Mouse (Mus musculus) layer of hippocampus, postnatal 14 days (tissue): ENCODE measurements around the gene Klf15. TPM values are rescaled to one million over a fixed set of nuclear protein-coding genes. Genes with fewer than 3 reads are reported as not detected.
A peak's percentile ranks its signal among the peaks of the same experiment; 100 is the strongest.

ENCODE experiments used
- DNase-seq, 2 experiments: peaks; one replicate each; pipeline ENCODE4 v3.0.0; 2021 to 2022; ENCODE audit warnings: low spot score in 2 of 2, mixed read lengths in 1 of 2
- total RNA-seq, 2 experiments: library from RNA; stranded (reverse); gene quantifications; 2 replicates each; pipeline ENCODE4 v1.2.3; 2021

The Klf15 gene
- total RNA-seq, 2 experiments from 2014 or later = 25.5 to 28.5 TPM

DNA sequence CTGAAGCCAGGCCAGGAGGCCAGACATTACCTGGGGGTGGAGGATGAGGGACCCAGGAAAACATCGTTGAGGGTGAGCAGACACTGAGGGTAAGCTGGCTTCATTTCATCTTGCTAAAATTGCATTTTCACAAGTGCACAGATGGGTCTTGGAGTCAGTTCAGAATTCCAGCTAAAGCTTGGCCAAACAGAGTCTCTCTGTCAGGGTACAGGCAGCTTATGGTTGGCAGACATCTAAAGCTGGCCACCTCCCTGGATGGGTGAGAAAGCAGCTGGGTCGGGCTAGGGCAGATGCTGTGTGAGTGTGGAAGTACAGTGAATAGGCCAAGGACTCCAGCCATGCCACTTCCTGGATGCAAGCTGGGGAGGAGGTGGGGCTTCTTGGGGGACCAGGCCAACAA, 28.6 kb downstream of the Klf15 start:
- peak; percentile 41 to 73 for DNase-seq

GRCm38 (mm10) chr6:90491956-90492744, 29.8 kb downstream of the Klf15 start:
- DNase-seq = no peak

- no peak for DNase-seq
Observed at GRCm38 (mm10) chr6:90494155-90494554, 31.8 kb downstream of the Klf15 start.

DNA sequence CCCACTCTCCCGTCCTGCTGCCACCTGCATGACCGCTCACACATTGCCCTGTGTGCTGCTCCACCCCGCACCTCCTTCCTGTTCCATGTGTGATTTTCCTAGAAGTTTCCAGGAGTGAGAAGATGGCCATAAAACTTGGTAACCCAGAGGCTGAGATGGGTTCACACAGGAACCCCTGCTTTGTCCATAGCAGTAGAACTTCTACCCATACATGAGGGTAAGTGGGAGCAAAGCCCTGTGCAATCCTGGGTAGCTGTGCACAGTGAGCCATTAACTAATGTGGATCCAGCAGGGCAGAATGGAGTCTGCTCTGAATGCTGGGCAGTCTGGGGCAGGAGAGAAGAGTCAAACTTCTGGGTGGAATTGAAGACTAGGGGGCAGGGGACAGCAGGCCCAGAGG, 32.2 kb downstream of the Klf15 start:
- no peak for DNase-seq

GRCm38 (mm10) chr6:90495282-90495912, 33.0 kb downstream of the Klf15 start:
- peak; percentile 24 to 36 for DNase-seq

GRCm38 (mm10) chr6:90496217-90496616, 33.8 kb downstream of the Klf15 start:
- DNase-seq = no peak

GRCm38 (mm10) chr6:90499509-90499908, 37.1 kb downstream of the Klf15 start:
- DNase-seq = no peak

- DNase-seq = no peak
Observed at GRCm38 (mm10) chr6:90501222-90501940, 39.0 kb downstream of the Klf15 start.

GRCm38 (mm10) chr6:90505906-90506305, 43.5 kb downstream of the Klf15 start:
- no peak for DNase-seq

DNA sequence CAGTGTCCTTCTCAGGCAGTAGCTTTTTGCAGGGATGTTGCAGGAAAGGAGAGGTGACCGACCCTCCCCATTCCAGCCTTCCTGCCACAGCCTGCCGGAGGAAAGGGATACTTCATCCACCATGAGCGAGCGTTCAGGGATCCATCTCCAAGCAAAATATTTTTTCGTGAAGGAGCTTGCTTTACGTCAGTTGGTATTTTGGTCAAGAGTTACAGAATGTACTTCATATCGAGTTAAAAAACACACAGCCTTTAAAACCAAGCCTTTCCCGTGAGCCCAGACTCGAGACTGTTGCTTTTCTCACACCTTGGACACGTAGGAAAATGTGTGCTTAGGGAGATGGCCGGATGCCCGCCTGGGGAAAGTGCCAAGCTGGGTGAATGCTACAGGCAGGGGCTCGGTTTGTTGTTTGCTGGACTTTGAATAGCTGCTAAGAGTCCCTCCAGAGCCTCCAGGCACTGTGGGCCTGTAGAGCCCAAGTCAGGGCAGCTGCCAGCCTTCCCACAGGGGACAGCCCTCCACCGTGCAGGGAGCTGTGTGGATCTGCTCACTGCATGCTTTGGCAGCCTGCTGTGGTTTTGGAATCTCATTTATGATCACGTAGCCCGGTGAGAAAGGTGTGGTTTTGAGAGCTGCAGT, 44.4 kb downstream of the Klf15 start:
- DNase-seq = peak; percentile 80 to 92

- DNase-seq = no peak
Observed at GRCm38 (mm10) chr6:90507443-90507842, 45.1 kb downstream of the Klf15 start.

GRCm38 (mm10) chr6:90508197-90508624, 45.8 kb downstream of the Klf15 start:
- DNase-seq = peak; percentile 39 to 70

DNA sequence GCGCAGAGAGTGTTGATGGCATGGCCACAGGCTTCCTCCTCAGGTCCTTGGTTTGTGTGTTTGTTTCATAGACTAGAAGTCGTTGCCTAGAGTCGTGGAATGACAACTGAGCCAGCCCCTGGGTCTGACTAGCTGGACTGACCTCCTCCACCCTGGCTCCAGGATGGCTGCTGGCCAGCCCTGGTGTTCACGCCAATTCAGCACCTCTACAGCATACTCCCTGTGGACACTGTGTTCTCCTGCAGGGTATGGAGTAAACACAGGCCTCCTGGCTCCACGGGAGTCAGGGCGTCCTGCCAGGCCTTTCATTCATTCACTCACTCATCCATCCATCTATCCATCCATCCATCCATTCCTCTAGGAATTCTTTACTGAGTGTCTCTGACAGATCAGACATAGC, 46.7 kb downstream of the Klf15 start:
- peak in 1 of 2 experiments; percentile 59 for DNase-seq

DNA sequence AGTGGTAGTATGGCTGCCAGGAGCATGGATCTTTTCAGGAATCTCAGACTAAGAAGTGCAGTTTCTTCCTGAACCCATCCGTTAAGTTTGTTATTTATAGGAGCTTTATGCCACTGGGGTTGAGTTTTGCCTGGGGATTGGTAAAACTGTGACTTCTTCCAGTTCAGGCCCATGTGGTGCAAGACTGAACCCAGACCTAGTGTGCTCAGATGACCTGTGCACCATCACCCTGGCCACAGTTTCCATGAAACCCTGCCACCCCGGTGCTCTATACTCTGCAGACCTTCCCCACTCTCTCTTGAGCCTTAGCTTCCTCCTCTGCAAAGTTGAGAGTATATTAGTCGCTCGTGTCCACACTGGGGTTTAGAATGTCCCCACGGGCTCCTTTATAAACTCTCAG, 50.0 kb downstream of the Klf15 start:
- no peak for DNase-seq

- DNase-seq = no peak
Observed at GRCm38 (mm10) chr6:90513074-90513856, 50.9 kb downstream of the Klf15 start.

DNA sequence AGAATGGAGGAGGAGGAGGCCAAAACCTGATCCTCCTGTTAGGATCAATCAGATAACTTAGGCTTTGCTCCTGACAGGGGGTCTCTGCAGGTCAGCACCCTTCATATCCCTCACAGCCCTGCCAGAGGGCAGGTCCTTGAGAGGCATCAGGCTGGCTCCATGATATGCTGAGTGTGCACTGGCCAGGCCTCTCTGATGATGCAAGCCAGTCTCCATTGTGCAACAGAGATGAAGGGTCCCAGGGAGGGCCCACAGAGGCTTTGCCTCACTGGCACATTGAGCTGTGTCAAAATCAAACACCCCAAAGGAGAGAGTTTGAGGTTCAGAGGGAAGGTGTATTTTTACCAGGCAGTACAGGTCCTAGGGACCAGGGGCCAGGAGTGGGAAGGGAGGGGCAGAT, 52.0 kb downstream of the Klf15 start:
- no peak for DNase-seq

DNA sequence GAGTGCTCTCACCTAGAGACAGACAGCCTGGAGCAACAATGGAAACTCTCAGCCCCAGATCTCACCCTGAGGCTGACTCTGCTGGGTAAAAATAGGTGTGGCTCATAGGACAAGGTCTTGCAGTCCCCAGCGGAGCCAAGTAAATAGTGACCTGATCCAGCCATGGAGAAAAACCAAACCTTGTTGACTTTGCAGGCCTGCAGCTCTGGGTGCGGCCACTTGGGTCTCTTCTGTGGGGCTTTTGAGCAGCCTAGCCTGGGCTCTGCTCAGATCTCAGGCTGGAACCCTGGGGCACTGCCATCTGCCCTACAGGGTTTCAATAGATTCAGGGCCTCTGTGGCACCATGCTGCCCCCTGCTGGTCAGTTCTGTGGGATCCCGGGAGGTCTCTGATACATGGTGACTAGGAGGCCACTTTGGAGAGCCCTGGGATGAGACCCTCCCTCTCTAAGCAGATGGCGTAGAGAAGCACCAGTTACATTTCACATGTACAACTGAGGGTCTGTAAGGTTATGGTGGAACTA, 52.6 kb downstream of the Klf15 start:
- DNase-seq = peak; percentile 85 to 91

- no peak for DNase-seq
Observed at GRCm38 (mm10) chr6:90518892-90519291, 56.5 kb downstream of the Klf15 start.

DNA sequence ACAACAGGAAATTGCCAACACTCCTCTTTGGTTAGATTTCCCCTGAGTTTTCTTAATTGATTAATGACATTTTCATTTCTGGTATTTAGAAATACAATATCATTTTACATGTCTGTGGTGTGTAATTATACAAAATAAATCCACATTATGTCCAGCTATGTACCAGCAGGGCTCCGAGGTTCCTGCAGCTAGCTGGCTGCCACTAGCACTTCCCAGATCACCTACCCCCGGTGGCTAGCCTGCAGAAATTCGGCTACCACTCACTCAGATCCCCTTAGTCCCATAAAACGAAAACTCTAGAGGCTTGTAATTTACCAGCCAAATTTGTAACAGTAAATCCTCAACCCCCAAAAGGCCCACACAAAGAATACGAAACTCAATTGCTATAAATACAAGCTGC, 57.0 kb downstream of the Klf15 start:
- no peak for DNase-seq
